Mouse (Mus musculus): ENCODE data around the gene Card9.
"Not testable (repeated sequence)": the region's sequence is repeated elsewhere in the genome, so short reads cannot be mapped to it uniquely, and the experiment has no call there.

The Card9 gene

DNA sequence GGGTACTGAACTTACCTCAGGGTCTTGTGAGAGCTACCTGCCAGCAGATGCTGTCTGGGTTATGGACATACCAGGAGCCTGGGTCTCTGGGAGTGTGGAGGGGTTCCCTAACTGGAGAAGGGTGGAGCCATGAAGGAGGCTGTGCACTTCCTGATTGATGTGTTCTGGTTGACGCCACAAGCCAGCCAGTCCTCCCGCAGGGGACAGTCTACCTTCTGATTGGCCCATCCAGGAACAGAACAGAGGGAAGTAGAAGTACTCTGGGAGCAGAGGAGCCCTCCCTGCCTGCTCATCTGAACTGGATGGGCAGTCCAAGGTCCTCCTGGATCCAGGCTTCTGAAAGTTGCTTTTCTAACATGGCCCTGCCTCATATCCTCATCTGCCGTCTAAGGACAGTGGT is at the start of gene Card9:
Card9 (minus strand) TSS at position 147 of the 400 bp plus-strand sequence.
- peak; percentile 16 for DNase-seq (ENCODE audit: low read depth, low spot score)

DNA sequence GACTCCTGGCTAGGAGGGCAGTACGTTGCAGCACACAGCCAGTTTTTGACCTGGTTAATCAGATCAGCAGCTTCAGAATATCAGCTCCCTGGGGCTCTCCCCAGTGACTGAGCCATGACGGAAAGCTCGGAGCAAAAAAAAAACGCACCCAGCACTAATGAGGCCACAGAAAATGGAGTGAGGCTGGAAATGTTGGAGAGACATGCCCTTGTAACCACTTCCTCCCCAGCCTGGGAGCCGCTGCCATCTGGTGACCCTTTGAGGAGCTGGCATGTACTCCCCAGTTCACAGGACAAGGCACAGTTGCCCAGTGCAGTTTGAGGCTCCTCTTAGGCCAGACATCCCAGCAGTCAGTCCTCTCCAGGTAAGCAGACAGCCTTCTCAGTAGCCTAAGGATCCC is 49.4 kb upstream of the Card9 start:
- no peak for DNase-seq (ENCODE audit: low read depth, low spot score)

DNA sequence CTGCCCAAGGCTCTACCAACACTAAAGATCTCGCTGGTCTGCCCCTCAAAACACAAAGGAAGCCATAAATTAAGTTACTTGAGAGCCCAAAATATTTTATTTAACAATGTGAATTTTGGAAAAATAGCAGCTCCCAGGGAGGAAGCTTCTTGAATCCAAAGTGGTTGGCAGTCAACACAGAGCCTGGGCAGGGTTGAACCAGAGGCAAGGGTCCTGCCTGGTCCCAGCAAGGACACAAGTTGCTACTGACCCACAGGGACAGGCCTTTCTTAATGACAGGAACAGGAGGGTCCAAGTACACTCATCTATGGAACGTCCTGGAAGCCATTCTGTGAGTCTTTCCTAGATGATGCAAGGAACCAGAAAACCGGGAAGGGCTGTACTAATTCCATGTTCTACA is 48.6 kb upstream of the Card9 start:
- no peak for DNase-seq (ENCODE audit: low read depth, low spot score)

DNA sequence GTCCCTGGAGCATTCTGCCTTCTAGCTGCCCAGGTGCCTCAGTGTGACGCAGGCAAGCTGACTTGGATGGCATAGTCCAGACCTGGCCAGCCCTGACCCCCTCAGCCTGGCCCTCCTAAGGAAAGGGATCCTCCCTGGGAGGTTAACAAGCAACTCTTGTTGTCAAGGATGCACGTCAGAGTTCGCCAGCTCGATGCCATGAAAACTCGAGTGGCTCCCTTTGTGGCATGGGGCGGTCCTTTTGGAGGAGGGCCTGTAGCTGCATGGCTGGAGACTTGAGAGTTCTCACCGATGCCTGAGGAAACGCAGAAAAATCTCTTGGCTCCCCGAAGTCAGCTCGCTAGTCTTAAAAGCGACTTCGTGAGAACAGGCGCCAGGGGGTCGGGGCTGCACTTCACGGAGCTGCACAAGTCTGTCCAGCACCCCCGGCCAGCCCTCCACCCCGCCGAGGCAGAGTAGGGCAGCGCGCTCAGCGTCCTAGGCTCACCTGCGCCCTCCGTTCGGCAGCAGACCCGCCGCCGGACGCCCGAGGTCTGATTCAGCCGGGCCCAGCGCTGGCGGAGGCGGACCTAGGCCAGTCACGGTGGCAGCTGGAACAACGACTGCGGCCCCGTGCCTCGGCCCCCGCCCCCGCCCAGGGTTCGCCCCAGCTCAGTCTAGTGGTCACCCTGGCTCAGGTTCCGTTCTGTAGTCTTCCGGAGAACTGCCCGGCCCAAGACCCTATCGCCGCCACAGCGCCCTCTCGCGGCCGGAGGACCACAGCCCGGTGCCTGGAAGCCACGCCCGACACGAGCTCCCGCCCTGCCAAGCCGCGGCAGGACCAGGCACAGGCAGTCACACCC is 48.0 kb upstream of the Card9 start, which contains the start of gene Inpp5e:
Inpp5e (minus strand) TSS at position 689 of the 842 bp plus-strand sequence.
- DNase-seq (ENCODE audit: low read depth, low spot score) = peak; percentile 93

DNA sequence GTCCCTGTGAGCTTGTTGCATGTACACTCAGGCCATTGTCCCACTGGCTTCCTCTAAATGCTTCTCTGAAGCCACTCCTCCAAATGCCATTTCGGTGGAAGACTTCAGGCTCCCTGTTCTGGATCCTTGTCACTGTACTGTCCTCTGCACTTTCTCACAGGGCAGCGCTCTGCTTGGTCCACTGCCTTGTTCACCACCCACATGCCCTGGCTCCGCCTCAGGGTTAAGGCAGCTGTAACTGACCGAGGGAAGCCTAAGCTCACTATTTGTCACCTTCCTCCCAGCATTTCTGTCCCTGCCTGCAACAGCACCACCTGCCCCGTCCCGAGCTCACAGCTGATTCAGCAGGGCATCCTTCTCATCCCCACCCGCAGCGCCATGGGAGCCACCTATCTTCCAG is 42.6 kb upstream of the Card9 start:
- no peak for DNase-seq (ENCODE audit: low read depth, low spot score)

DNA sequence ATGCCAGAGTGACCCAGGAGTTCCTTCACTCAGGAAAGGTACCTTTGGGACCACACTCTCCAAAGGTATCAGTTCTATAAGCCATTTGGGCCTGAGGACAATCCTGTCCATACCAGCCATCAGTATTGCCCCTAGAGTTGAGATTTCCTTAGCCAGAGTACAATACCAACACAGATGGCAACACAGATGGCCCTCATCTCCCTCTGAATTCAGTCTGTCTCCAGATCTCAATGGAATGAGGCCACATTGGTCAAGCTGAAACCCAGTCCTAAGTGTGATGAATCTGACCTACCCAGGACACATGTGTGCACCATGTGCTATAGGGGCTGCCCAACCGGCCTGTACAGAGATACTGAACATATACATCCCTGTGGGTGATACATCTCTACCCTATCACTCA is 41.5 kb upstream of the Card9 start:
- DNase-seq (ENCODE audit: low read depth, low spot score) = no peak

DNA sequence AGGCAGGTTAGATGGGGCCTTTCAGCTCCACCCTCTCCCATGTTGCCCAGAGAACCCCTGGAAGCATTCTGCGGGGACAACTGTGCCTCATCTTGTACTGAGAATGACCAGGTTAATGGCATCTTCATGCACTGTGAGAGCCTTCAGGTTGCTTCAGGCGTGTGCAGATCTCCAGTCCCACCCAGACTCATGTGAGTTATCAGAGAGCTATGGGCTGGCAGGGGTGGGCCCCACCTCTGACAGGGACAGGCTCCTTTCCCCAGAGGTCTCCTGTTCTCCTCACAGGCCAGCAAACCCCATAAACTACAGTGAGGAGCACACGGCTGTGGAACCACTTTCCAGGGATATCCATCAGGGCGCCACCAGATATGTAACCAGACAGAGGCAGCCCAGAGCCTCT is 40.3 kb upstream of the Card9 start:
- no peak for DNase-seq (ENCODE audit: low read depth, low spot score)

DNA sequence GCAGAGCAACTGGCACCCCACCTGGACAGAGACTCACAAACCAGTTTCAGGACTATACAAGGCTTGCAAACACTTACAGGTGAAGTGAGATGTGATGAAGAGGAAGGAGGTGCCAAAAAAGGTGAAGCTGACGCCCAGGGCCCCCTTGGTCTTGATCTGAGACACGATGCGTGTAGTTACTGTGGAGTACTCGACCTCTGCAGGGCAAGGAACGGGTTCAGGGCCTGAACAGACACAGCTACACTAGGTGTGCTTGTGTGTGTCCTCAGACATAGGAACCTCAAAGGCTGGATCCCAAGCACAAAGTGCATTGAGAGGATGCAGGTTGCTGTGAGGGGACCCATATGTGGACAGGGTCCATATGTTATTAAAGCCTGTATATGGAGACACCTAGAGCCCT is 39.6 kb upstream of the Card9 start:
- DNase-seq (ENCODE audit: low read depth, low spot score) = no peak

DNA sequence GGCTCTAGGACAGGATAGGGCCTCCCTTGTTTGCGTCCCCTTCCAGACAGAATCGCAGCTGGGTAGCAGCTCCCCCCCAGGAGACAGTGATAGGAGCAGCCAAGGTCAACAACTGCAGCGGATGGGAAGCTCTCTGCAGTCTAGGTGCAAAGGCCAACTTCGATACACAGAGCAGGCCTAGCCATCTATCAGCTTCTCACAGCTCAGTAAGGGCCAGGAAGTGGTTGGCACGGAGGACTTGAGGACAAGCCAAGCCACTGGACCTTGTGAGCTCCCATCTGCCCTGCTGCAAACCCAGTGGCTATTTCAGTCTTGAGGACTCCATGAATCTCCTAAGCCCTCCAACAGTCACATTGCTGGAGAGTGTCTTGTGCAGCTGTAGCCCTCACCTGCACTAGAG is 38.9 kb upstream of the Card9 start:
- no peak for DNase-seq (ENCODE audit: low read depth, low spot score)

DNA sequence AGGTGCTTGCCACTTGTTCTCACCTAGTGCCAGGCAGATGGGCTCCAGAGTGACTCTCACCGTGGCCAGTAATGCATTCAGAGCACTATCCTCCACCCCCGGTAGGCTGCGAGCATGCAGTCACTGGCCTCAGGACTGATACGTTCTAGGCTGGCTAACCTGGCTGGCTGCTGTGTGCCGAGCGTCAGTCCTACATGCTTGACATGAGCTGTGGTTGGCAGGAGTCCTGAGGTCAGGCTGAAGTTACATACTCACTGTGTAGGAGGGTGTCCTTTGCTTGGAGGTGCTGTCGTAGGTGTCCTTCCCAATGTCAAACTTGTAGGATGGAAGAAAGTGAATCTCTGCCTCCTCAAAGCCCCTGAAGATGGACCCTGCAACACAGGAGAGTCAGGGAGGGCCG is 38.3 kb upstream of the Card9 start:
- no peak for DNase-seq (ENCODE audit: low read depth, low spot score)

DNA sequence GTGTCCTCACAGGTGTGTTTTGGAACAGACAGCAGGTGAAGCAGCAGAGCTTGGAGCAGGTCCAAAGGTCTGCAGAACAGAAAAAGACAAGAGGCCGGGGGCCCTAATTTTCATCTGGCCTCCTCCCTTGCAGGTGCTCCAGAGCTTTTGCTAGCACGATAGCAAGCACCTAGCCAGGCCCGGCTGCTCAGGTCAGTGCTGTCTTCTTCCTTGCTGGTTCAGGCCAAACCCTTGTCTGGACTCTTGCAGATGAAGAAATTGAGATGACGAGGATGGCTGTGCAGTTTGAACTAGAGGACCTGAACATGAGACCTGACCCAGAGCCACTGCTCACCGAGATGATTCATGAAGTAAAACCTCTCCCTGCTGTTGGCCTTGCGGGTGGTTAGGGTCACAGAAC is 30.9 kb upstream of the Card9 start:
- DNase-seq (ENCODE audit: low read depth, low spot score) = no peak

DNA sequence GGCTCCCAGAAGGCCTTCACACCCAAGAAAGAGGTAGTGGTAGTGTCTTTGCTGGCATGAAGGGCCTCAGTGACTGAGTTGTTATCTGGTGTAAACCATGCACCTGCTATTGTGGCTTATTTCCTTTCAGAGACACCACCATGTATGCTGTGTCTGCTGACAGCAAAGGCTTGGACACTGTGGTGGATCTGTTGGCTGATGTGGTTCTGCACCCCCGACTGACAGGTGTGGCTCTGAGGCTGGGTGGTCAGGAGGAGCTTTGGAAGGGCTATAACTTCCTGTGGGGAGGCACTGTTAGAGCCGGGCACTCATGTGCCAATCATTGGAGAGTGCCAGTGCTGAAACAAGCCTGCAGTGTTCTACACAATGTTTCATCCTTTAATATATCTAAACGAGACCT is 30.2 kb upstream of the Card9 start:
- DNase-seq (ENCODE audit: low read depth, low spot score) = no peak

DNA sequence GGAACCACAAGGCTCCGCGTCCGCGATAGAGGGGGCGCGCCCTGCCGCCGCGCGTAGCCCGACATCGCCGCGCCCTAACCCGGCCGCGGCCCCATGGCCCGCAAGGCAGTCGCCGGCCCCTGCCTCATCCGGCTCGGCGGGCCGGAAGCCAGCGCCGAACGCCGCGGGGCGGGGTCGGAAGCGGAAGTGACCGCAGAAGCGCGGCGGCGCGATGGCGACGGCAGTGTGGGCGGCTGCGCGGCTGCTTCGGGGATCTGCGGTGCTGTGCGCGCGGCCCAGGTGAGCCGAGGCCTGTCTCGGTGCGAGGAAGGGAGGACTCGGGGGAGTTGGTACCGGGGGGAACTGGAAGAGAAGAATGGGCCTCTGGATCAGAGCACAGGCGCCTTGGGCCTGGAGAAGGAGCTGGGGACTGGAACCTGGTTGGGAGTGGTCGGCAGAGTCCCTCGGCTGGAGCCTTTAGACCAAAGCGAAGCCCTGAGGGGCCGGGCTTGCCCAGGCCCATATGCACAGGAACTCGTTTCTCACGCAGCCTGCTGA is 28.5 kb upstream of the Card9 start, which contains the start of the genes Entr1 and Pmpca:
Entr1 (minus strand) TSS at position 163 of the 537 bp plus-strand sequence.
Pmpca (plus strand) TSS at position 186 of the 537 bp plus-strand sequence.
- peak; percentile 80 for DNase-seq (ENCODE audit: low read depth, low spot score)

DNA sequence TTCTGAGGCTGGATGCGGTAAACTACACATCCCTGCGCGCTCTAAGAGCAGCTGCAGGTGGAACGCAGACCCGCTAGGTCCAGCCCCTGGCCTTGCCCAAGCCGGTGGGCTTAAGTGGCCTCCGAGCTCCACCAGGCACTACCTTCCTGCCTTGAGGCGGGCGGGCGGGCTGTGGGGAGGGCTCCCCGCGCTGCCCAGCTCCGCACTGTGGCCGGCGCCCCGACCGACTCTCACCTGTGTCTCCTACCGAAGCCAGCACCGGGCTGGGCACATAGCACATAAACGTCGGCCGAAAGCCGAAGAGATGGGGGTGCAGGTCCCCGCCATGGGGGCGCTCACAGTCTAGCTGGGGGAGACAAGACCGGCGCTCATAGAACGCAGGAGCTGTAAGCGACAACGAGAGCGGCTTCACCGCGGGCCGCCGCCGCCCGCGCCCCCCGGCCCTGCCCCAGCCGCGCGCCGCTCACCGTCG is 28.0 kb upstream of the Card9 start:
- no peak for DNase-seq (ENCODE audit: low read depth, low spot score)

DNA sequence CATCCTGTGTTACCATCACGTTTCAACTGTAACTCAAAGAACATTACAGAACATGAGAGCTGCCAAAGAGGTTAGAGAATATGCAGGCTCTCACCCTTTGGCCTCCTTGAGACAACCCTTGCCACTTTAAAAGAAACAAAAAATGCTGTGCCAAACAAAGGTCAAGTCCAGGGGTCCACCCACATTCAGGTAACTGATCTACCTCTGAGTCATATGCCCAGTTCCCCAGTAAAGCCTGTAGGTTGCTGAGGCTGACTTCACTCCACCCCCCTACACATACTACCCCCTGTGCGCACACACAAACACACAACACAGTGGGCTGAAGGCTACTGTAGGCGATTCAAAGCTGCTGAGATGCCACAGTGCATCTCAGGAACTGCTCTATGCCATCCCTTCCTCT is 27.0 kb upstream of the Card9 start:
- DNase-seq (ENCODE audit: low read depth, low spot score) = no peak

DNA sequence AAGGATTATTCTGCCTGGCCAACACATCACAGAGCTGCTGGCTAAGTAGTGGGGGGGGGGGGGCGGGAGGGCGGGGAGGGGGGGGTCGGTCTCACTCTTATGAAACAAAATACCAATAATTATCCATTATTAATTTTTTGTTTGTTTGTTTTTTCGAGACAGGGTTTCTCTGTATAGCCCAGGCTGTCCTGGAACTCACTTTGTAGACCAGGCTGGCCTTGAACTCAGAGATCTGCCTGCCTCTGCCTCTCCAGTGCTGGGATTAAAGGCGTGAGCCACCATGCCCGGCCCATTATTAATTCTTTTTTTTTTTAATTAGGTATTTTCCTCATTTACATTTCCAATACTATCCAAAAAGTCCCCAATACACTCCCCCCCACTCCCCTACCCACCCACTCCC is 20.2 kb upstream of the Card9 start:
- not testable (repeated sequence) for DNase-seq (ENCODE audit: low read depth, low spot score)

DNA sequence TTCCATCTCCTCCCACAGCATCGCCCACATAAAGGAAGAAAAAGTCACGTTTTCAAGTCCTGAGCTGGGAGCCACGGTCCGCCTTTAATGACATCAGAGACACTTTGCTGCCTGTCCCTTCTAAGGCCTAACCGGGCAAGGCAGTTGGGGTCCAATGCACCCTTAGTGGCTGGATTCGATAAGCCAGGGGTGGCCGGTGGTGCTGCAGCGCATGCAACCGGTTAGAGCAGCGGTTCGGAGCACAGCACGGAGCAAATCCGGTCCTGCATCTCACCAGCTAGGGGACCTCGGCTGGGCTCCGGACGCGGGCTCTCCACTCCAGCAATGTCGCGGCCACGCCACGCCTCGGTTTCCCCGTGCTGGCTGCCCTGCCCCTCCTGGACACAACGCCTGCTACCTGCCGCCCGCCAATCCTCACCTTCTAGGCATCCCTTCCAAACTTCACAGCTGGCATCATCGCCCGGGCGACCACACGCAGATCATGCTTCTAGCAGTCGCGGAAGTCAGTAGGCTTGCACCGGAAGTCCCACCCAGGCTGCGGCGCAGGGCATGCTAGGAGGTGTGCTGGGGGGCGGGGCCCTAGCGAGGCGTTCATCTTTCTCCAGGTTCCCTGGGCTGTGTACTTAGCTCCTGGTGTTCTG is 19.5 kb upstream of the Card9 start, which contains the start of gene Snapc4:
Snapc4 (minus strand) TSS at position 523 of the 641 bp plus-strand sequence.
- DNase-seq (ENCODE audit: low read depth, low spot score) = peak; percentile 95

DNA sequence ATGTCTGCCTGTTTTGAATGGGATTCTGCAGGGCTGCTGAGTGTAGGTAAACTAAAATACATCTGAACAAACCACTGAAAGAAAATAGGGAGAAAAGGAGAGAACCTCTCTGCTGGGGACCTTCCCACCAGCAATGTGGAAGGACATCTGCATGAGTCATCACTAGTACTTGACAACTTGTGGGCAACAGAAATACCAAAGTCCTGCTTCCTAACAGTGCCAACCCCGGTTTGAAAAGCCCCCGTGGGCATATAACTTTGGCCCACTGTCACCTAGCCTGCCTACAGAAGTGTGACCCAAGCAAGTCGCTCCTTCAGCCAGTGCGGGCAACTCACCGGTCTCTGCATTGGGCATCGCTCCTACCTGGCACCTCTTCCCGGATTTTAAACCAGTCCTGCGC is 11.7 kb upstream of the Card9 start:
- no peak for DNase-seq (ENCODE audit: low read depth, low spot score)

DNA sequence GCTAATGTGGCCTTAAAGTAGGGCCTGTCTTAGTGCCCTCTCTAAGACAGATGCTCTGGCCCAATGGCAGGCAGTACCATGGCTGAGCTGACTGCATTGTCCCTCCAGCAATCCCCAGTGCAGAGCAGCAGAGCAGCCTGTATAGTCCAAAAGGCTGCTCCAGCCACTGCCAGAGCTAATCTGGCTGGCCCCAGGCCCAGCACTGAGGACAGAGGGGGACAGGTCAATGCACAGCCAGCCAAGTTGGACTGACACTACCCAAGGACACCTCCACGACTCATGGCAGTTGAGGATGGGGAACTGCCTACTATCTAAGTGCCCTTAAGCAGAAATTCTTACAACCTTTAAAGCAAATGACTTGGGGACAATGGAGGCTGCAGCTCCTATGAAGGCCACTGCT is 7.9 kb upstream of the Card9 start:
- DNase-seq (ENCODE audit: low read depth, low spot score) = no peak

DNA sequence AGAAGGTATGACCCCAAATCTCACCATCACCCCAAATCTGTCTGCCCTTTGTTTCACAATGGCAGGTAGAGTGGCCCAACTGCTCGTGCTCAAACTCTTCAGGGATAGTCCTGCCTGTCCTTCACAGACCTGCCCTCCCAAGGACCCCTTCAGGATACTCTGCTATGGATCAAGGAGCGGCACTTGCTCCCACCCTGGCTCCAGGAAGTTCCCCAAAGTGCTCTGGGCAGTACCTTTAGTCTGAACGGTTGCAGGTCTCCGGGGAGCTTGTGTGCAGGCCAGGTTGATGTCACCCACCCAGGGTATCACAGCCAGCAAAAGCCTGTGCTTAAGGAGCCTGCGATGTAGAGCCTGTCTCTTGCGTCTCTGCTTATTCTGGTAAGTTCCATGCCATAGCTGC is 7.2 kb upstream of the Card9 start:
- DNase-seq (ENCODE audit: low read depth, low spot score) = no peak

DNA sequence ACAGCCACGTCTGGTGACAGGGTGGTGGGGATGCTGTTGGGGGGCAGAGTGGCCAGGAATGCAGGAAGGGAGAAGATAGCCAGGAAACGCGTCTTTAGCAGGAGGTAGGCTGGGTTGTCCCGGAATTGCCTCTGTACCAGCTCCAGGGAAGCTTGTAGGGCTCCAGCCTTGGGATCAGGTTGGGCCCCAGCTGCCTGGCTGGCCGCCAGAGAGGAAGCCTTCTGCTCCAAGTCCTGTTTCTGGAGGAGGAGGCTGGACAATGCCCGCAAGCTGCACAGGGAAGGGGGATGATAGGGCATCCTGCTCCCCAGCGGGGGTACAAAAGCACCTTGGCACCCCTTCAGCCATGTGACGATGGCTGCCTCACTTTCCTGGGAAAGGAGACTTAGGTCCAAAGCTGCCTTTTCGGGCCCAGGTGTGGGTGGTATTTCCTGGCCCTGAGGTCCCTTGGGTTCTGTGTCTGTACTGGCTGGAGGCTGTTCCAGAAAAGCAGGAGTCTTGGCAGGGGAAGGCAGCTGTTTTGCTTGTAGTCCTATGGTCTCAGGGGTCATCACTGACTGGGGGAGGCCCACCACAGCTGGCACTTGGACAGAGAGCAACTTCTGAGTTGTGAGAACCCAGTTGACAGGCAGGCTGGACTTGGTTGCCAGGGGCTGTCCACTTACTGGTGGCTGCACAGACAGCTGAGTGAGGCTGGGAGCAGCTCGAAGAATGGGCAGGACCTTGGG is 4.2 kb upstream of the Card9 start:
- no peak for DNase-seq (ENCODE audit: low read depth, low spot score)

DNA sequence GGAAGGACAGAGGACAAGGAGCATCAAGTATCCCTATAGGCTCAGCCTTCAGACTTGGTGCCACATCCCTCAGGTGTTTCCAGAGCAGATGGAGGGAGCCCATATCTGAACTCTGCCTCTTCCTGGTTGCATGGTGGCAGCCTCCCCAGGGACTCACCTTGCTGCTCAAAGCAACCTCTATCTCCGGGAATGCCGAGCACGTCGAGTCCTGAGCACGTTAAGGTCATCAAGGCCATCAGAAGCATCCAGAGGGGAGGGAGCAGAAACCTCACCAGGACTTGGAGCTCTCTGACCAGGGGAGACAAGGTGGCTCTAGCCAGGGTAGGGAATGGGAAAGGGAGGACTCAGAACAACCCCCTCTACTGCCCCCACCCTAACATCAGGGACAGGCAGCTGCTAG is 2.8 kb upstream of the Card9 start:
- DNase-seq (ENCODE audit: low read depth, low spot score) = no peak

Data from R1 (cell line).